Mouse (Mus musculus) heart, postnatal 36 days (tissue): ENCODE data around the gene Cyp27b1. TPM values are rescaled to one million over a fixed set of nuclear protein-coding genes. Genes with fewer than 3 reads are reported as not detected.
A peak's percentile ranks its signal among the peaks of the same experiment; 100 is the strongest.

ENCODE experiments used
- DNase-seq, 2 experiments: peaks; one replicate each; pipeline ENCODE4 v3.0.0; 2021 to 2022
- intact Hi-C: fragments of 180-260 bp; cut with DNase I; formaldehyde crosslinking; loops from one replicate; pipeline ENCODE4 v1.15.1; 2025
- total RNA-seq, 2 experiments: library from RNA; stranded (reverse); gene quantifications; 2 replicates each; pipeline ENCODE4 v1.2.3; 2021

Cyp27b1 gene
- total RNA-seq: under 1 TPM; 0.14 to 0.31 TPM

GRCm38 (mm10) chr10:127047954-127048353 lies at the start of gene Cyp27b1:
Gene Cyp27b1 (plus strand): TSS chr10:127048250.
- intact Hi-C loops: no loop called here

GRCm38 (mm10) chr10:127000529-127000928 lies 47.5 kb upstream of the Cyp27b1 start, which contains the start of gene Avil:
Gene Avil (plus strand): TSS chr10:127000709.
- DNase-seq: no peak
- intact Hi-C loops: no loop called here

More at GRCm38 (mm10) chr10:127047954-127048353, at the start of gene Cyp27b1:
- DNase-seq: no peak

GRCm38 (mm10) chr10:127001297-127001696 lies 46.8 kb upstream of the Cyp27b1 start:
- intact Hi-C loops: no loop called here
- no peak for DNase-seq

GRCm38 (mm10) chr10:127002056-127002455 lies 46.0 kb upstream of the Cyp27b1 start:
- intact Hi-C loops: no loop called here
- no peak for DNase-seq

- intact Hi-C loops: no loop called here
- DNase-seq: no peak
These were observed 45.3 kb upstream of the Cyp27b1 start for GRCm38 (mm10) chr10:127002765-127003164.

- no peak for DNase-seq
- intact Hi-C loops: no loop called here
These were observed 44.7 kb upstream of the Cyp27b1 start for GRCm38 (mm10) chr10:127003334-127003733.

- intact Hi-C loops: no loop called here
These were observed 44.2 kb upstream of the Cyp27b1 start for GRCm38 (mm10) chr10:127003806-127004205.

GRCm38 (mm10) chr10:127016488-127016887 lies 31.6 kb upstream of the Cyp27b1 start:
- DNase-seq: no peak
- intact Hi-C loops: no loop called here

More at GRCm38 (mm10) chr10:127003806-127004205, 44.2 kb upstream of the Cyp27b1 start:
- no peak for DNase-seq

- no peak for DNase-seq
- intact Hi-C loops: no loop called here
These were observed 31.0 kb upstream of the Cyp27b1 start for GRCm38 (mm10) chr10:127017071-127017470.

GRCm38 (mm10) chr10:127018422-127018821 lies 29.6 kb upstream of the Cyp27b1 start:
- DNase-seq: no peak
- intact Hi-C loops: no loop called here

GRCm38 (mm10) chr10:127030336-127031296 lies 17.4 kb upstream of the Cyp27b1 start, which contains the start of gene Tsfm:
Gene Tsfm (minus strand): TSS chr10:127030840.
- intact Hi-C loops: loop anchor here (1.0 to 2.0 kb wide), 2 partner anchors 40 to 111 kb away; no protein-coding TSS in a partner anchor
- DNase-seq: peak; percentile 95 to 97

- DNase-seq: no peak
- intact Hi-C loops: no loop called here
These were observed 14.7 kb upstream of the Cyp27b1 start for GRCm38 (mm10) chr10:127033301-127033741.

GRCm38 (mm10) chr10:127036273-127036672 lies 11.8 kb upstream of the Cyp27b1 start:
- intact Hi-C loops: no loop called here
- DNase-seq: no peak

- intact Hi-C loops: no loop called here
- no peak for DNase-seq
These were observed 10.4 kb upstream of the Cyp27b1 start for GRCm38 (mm10) chr10:127037641-127038040.

GRCm38 (mm10) chr10:127040569-127041214 lies 7.4 kb upstream of the Cyp27b1 start:
- DNase-seq: peak in 1 of 2 experiments; percentile 21
- intact Hi-C loops: no loop called here

GRCm38 (mm10) chr10:127041274-127041766 lies 6.7 kb upstream of the Cyp27b1 start, which contains the start of the genes Mettl1 and Eef1akmt3:
Gene Mettl1 (plus strand): TSS chr10:127041414.
Gene Eef1akmt3 (minus strand): TSS chr10:127041513.
- no peak for DNase-seq
- intact Hi-C loops: no loop called here

- peak; percentile 88 to 95 for DNase-seq
- intact Hi-C loops: no loop called here
These were observed 6.2 kb upstream of the Cyp27b1 start for GRCm38 (mm10) chr10:127041774-127042338.

- intact Hi-C loops: no loop called here
- DNase-seq: no peak
These were observed 5.5 kb upstream of the Cyp27b1 start for GRCm38 (mm10) chr10:127042468-127043115.

GRCm38 (mm10) chr10:127043187-127043586 lies 4.9 kb upstream of the Cyp27b1 start:
- DNase-seq: no peak
- intact Hi-C loops: no loop called here
